ENCODE assay signal across 9 mouse cellular contexts in the genomic region with DNA sequence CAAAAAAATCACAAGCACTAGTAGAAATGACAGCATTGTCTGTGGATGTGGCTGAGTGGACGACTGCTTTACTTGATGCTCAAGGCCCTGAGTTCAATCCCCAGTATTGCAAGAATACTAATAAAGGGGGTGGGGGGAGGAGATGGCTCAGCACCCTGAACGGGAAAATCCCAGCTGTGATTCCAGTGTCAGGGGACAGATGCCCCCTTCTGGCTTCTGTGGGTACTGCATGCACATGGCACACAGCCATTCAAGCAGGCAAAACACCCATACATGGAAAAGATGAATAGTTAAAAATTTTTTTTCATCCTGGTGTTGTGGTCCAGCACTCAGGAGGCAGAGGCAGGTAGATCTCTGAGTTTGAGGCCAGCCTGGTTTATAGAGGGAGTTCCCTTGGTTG. TPM values are rescaled to one million over a fixed set of nuclear protein-coding genes. Genes with fewer than 3 reads are reported as not detected.
DNase-seq lines count a peak whose midpoint lies in the region; ATAC-seq and TF ChIP-seq lines count a peak whose summit lies in the region.
"Had no signal": no experiment of that assay in that cellular context is flagged by ENCODE, and none has a peak within 500 bp of the region (broad histone marks: within the 10 kb centered on the region; RNA-seq: fewer than 3 reads in every experiment).

No protein-coding gene starts in this region.

- peak; percentile 61 for TF ChIP-seq CTCF in lung, embryonic 14.5 days (IDR thresholded peaks at IDR 0.05; ENCODE audit: low read depth)

- H3K27me3 ChIP-seq in forebrain, embryonic 14.5 days (replicated peaks; ENCODE audit: control insufficient read depth, insufficient read depth, low read length) = peaks cover 6% of the 10 kb centered on the region
- peaks cover 5% of the 10 kb centered on the region; the same call in 1 of the 2 replicates for H3K27me3 ChIP-seq in forebrain, embryonic 16.5 days (replicated peaks; ENCODE audit: control insufficient read depth, insufficient read depth, low read length)
- peaks cover 5% of the 10 kb centered on the region; the same call in 1 of the 2 replicates for H3K27me3 ChIP-seq in lung, embryonic 14.5 days (ENCODE audit: insufficient read depth, low read length)
- peaks cover 25% of the 10 kb centered on the region for H3K27me3 ChIP-seq in forebrain, embryonic 10.5 days (ENCODE audit: poor library complexity, severe bottlenecking)

- WGBS in forebrain, embryonic 14.5 days = 35% methylated on average over 2 of the region's 2 CpGs
- 43% methylated on average over 2 of the region's 2 CpGs for WGBS in forebrain, embryonic 16.5 days
- WGBS in lung, embryonic 14.5 days = 52% methylated on average over 2 of the region's 2 CpGs
- WGBS in forebrain, embryonic 10.5 days = 51% methylated on average over 2 of the region's 2 CpGs

- no peak overlapping the region for H3K4me2 ChIP-seq in forebrain, embryonic 14.5 days (ENCODE audit: low read length)
- H3K4me2 ChIP-seq in forebrain, embryonic 16.5 days (ENCODE audit: low read length) = no peak overlapping the region
- H3K4me2 ChIP-seq in lung, embryonic 14.5 days = no peak overlapping the region
- H3K4me2 ChIP-seq: limb, embryonic 15.5 days had no signal

- no peak overlapping the region for H3K27ac ChIP-seq in forebrain, embryonic 14.5 days (ENCODE audit: low read depth, low read length)
- H3K27ac ChIP-seq in forebrain, embryonic 16.5 days (ENCODE audit: low read length) = no peak overlapping the region
- no peak overlapping the region for H3K27ac ChIP-seq in lung, embryonic 14.5 days (ENCODE audit: low read depth)
- H3K27ac ChIP-seq in forebrain, embryonic 10.5 days = no peak overlapping the region
- H3K27ac ChIP-seq: limb, embryonic 15.5 days had no signal

- no peak for ATAC-seq in forebrain, embryonic 14.5 days
- ATAC-seq in forebrain, embryonic 16.5 days = no peak
- no peak for ATAC-seq in lung, embryonic 14.5 days (ENCODE audit: insufficient read depth)

- H3K4me3 ChIP-seq in forebrain, embryonic 14.5 days (ENCODE audit: low read depth, low read length) = no peak overlapping the region
- no peak overlapping the region for H3K4me3 ChIP-seq in forebrain, embryonic 16.5 days (replicated peaks; ENCODE audit: low read length)
- no peak overlapping the region for H3K4me3 ChIP-seq in lung, embryonic 14.5 days (ENCODE audit: low read depth, low read length)
- no peak overlapping the region for H3K4me3 ChIP-seq in forebrain, embryonic 10.5 days
- H3K4me3 ChIP-seq: limb, embryonic 15.5 days had no signal

- no peak overlapping the region for H3K9ac ChIP-seq in forebrain, embryonic 14.5 days (ENCODE audit: low read length)
- no peak overlapping the region for H3K9ac ChIP-seq in forebrain, embryonic 16.5 days (replicated peaks; ENCODE audit: low read depth, low read length)
- no peak overlapping the region for H3K9ac ChIP-seq in lung, embryonic 14.5 days
- H3K9ac ChIP-seq: limb, embryonic 15.5 days had no signal

- peak; percentile 34 for DNase-seq in forebrain, embryonic 14.5 days (ENCODE audit: low spot score)
- DNase-seq in lung, embryonic 14.5 days = peak; percentile 53
- no peak for DNase-seq in lung, postnatal 14 days
- DNase-seq in T-cell, adult 2 months (ENCODE audit: low spot score) = peak; percentile 17
- peak; percentile 73 to 75 for DNase-seq in layer of hippocampus, postnatal 10 days (ENCODE audit: low spot score in 2 of 2)
- peak; percentile 72 for DNase-seq in thymus, postnatal 4 days
- DNase-seq in forebrain, embryonic 10.5 days (ENCODE audit: extremely low spot score, low spot score) = no peak

- no peaks in the 10 kb centered on the region for H3K9me3 ChIP-seq in forebrain, embryonic 14.5 days (replicated peaks; ENCODE audit: control insufficient read depth, low read length)
- no peaks in the 10 kb centered on the region for H3K9me3 ChIP-seq in forebrain, embryonic 16.5 days (ENCODE audit: control insufficient read depth, low read length)
- no peaks in the 10 kb centered on the region for H3K9me3 ChIP-seq in lung, embryonic 14.5 days (ENCODE audit: low read depth, low read length)
- peaks cover 6% of the 10 kb centered on the region for H3K9me3 ChIP-seq in forebrain, embryonic 10.5 days
- H3K9me3 ChIP-seq: limb, embryonic 15.5 days had no signal

- H3K36me3 ChIP-seq in forebrain, embryonic 14.5 days (ENCODE audit: control insufficient read depth, insufficient read depth, low read length) = no peaks in the 10 kb centered on the region
- H3K36me3 ChIP-seq in forebrain, embryonic 16.5 days (ENCODE audit: control insufficient read depth, insufficient read depth) = no peaks in the 10 kb centered on the region
- no peaks in the 10 kb centered on the region for H3K36me3 ChIP-seq in lung, embryonic 14.5 days (ENCODE audit: insufficient read depth)
- no peaks in the 10 kb centered on the region for H3K36me3 ChIP-seq in forebrain, embryonic 10.5 days (replicated peaks)
- H3K36me3 ChIP-seq: limb, embryonic 15.5 days had no signal

- H3K4me1 ChIP-seq in forebrain, embryonic 14.5 days (ENCODE audit: control insufficient read depth, insufficient read depth, low read length) = no peaks in the 10 kb centered on the region
- no peaks in the 10 kb centered on the region for H3K4me1 ChIP-seq in forebrain, embryonic 16.5 days (replicated peaks; ENCODE audit: control insufficient read depth, insufficient read depth, low read length)
- H3K4me1 ChIP-seq in lung, embryonic 14.5 days (ENCODE audit: insufficient read depth) = no peaks in the 10 kb centered on the region
- H3K4me1 ChIP-seq in forebrain, embryonic 10.5 days = no peaks in the 10 kb centered on the region
- H3K4me1 ChIP-seq: limb, embryonic 15.5 days had no signal

RNA-seq across cellular contexts. Expression of a gene that starts 10.9 kb away (rescaled TPM):
- 0.67 and 0.83 TPM in 2 replicates for polyA plus RNA-seq in forebrain, embryonic 14.5 days (2014; fragmentation: Nextera tagmentation; extraction: Ambion mirVana)
- 0.61 and 0.70 TPM in 2 replicates for polyA plus RNA-seq in forebrain, embryonic 16.5 days (2015; fragmentation: Nextera tagmentation; extraction: Ambion mirVana)
- polyA plus RNA-seq in lung, embryonic 14.5 days (2014; fragmentation: Nextera tagmentation; extraction: Ambion mirVana) = 0.34 and 0.45 TPM in 2 replicates
- 1 to 10 TPM in 1 of 2 experiments, not detected in 1; 1.1 TPM for total RNA-seq in layer of hippocampus, postnatal 10 days (2021)
- polyA plus RNA-seq in forebrain, embryonic 10.5 days (2016; fragmentation: Nextera tagmentation; extraction: Ambion mirVana) = 0.43 and 0.52 TPM in 2 replicates

Comparison
In these comparisons a context has a peak if more than half of its experiments do, and no peak if none do; other contexts are left out.
1. DNase-seq: peak in forebrain, embryonic 14.5 days (single experiment), lung, embryonic 14.5 days (single experiment), T-cell, adult 2 months (single experiment), layer of hippocampus, postnatal 10 days (2 of 2) and thymus, postnatal 4 days (single experiment); none in lung, postnatal 14 days (single experiment) and forebrain, embryonic 10.5 days (single experiment).